ENCODE assay signal across 8 mouse cellular contexts in genomic region chr3:96598156-96599068, GRCm38 (mm10). TPM values are rescaled to one million over a fixed set of nuclear protein-coding genes. Genes with fewer than 3 reads are reported as not detected.
DNase-seq lines count a peak whose midpoint lies in the region; ATAC-seq and TF ChIP-seq lines count a peak whose summit lies in the region.

No protein-coding gene starts in this region.

- peak overlapping the region; percentile 63 for H3K9ac ChIP-seq in embryonic facial prominence, embryonic 12.5 days
- H3K9ac ChIP-seq in heart, embryonic 13.5 days, result peak overlapping the region; percentile 84
- peak overlapping the region; percentile 63 for H3K9ac ChIP-seq in kidney, embryonic 16.5 days (replicated peaks; ENCODE audit: low read length)
- no peak overlapping the region for H3K9ac ChIP-seq in liver, embryonic 16.5 days (ENCODE audit: low read depth, low read length)

- peak overlapping the region; percentile 21 for H3K4me3 ChIP-seq in C2C12 (ENCODE audit: insufficient read depth, poor library complexity, severe bottlenecking)
- H3K4me3 ChIP-seq in embryonic facial prominence, embryonic 12.5 days, result peak overlapping the region; percentile 47
- H3K4me3 ChIP-seq in heart, embryonic 13.5 days, result peak overlapping the region; percentile 63
- peak overlapping the region; percentile 53 for H3K4me3 ChIP-seq in kidney, embryonic 16.5 days (ENCODE audit: low read length)
- H3K4me3 ChIP-seq in liver, embryonic 16.5 days (ENCODE audit: low read depth, low read length), result peak overlapping the region; percentile 38
- peak overlapping the region; percentile 56 for H3K4me3 ChIP-seq in olfactory bulb, adult 2 months (ENCODE audit: insufficient read depth, low read depth, low read length)

- TF ChIP-seq CTCF in C2C12 (IDR thresholded peaks at IDR 0.05; ENCODE audit: control insufficient read depth, insufficient read depth, insufficient read length), result no peak
- TF ChIP-seq CTCF in olfactory bulb, adult 2 months (IDR thresholded peaks at IDR 0.05; ENCODE audit: insufficient read depth, low read depth, low read length), result no peak

- peak; percentile 71 to 74 for DNase-seq in adrenal gland, adult 18-20 months (ENCODE audit: low spot score in 2 of 2)
- DNase-seq in natural killer cell, adult 2 months (ENCODE audit: low spot score in 2 of 2), result no peak

- H3K79me3 ChIP-seq in C2C12 (ENCODE audit: low read depth), result peaks cover 13% of the 10 kb centered on the region

- H3K9me3 ChIP-seq in embryonic facial prominence, embryonic 12.5 days, result no peaks in the 10 kb centered on the region
- no peaks in the 10 kb centered on the region for H3K9me3 ChIP-seq in heart, embryonic 13.5 days
- H3K9me3 ChIP-seq in kidney, embryonic 16.5 days (ENCODE audit: low read length), result no peaks in the 10 kb centered on the region
- H3K9me3 ChIP-seq in liver, embryonic 16.5 days (replicated peaks; ENCODE audit: control insufficient read depth, low read length), result no peaks in the 10 kb centered on the region

- peak overlapping the region; percentile 51 for H3ac ChIP-seq in C2C12 (ENCODE audit: control insufficient read depth, insufficient read length, low read depth)

- ATAC-seq in embryonic facial prominence, embryonic 12.5 days (ENCODE audit: insufficient number of reproducible peaks, insufficient read depth, low FRiP score, low TSS enrichment), result no peak
- no peak for ATAC-seq in heart, embryonic 13.5 days (ENCODE audit: extremely low read depth, insufficient number of reproducible peaks, low FRiP score, low TSS enrichment)
- no peak for ATAC-seq in kidney, embryonic 16.5 days (ENCODE audit: low FRiP score, low TSS enrichment)
- no peak for ATAC-seq in liver, embryonic 16.5 days (ENCODE audit: low read depth)

- no peaks in the 10 kb centered on the region for H3K36me3 ChIP-seq in C2C12 (ENCODE audit: control insufficient read depth, insufficient read depth)
- no peaks in the 10 kb centered on the region for H3K36me3 ChIP-seq in embryonic facial prominence, embryonic 12.5 days
- H3K36me3 ChIP-seq in heart, embryonic 13.5 days, result peaks cover 7% of the 10 kb centered on the region
- no peaks in the 10 kb centered on the region for H3K36me3 ChIP-seq in kidney, embryonic 16.5 days (ENCODE audit: insufficient read depth, low read length)
- no peaks in the 10 kb centered on the region for H3K36me3 ChIP-seq in liver, embryonic 16.5 days (ENCODE audit: control insufficient read depth, insufficient read depth)

- TF ChIP-seq POLR2A in olfactory bulb, adult 2 months (IDR thresholded peaks at IDR 0.05; ENCODE audit: insufficient read depth, low read depth, low read length), result peak; percentile 35; the same call in 1 of the 2 replicates

- peak overlapping the region; percentile 64; the same call in 1 of the 2 replicates for H3K27ac ChIP-seq in embryonic facial prominence, embryonic 12.5 days
- peak overlapping the region; percentile 74 for H3K27ac ChIP-seq in heart, embryonic 13.5 days (replicated peaks)
- H3K27ac ChIP-seq in kidney, embryonic 16.5 days (ENCODE audit: low read length), result peak overlapping the region; percentile 64; the same call in 1 of the 2 replicates
- no peak overlapping the region for H3K27ac ChIP-seq in liver, embryonic 16.5 days (ENCODE audit: low read length)
- H3K27ac ChIP-seq in olfactory bulb, adult 2 months (ENCODE audit: insufficient read depth, low read depth, low read length), result peak overlapping the region; percentile 91

- peak overlapping the region; percentile 96 for H3K4me2 ChIP-seq in embryonic facial prominence, embryonic 12.5 days (replicated peaks)
- H3K4me2 ChIP-seq in heart, embryonic 13.5 days, result peak overlapping the region; percentile 77
- peak overlapping the region; percentile 69 for H3K4me2 ChIP-seq in kidney, embryonic 16.5 days (replicated peaks; ENCODE audit: low read depth, low read length)
- peak overlapping the region; percentile 50 for H3K4me2 ChIP-seq in liver, embryonic 16.5 days (ENCODE audit: low read depth, low read length)

- H3K4me1 ChIP-seq in embryonic facial prominence, embryonic 12.5 days, result peaks cover 49% of the 10 kb centered on the region
- H3K4me1 ChIP-seq in heart, embryonic 13.5 days, result peaks cover 60% of the 10 kb centered on the region
- peaks cover 45% of the 10 kb centered on the region for H3K4me1 ChIP-seq in kidney, embryonic 16.5 days (ENCODE audit: insufficient read depth, low read length)
- peaks cover 22% of the 10 kb centered on the region for H3K4me1 ChIP-seq in liver, embryonic 16.5 days (ENCODE audit: control insufficient read depth, low read depth, low read length)
- H3K4me1 ChIP-seq in olfactory bulb, adult 2 months (ENCODE audit: control insufficient read depth, insufficient read depth, low read length), result peaks cover 24% of the 10 kb centered on the region

- WGBS in embryonic facial prominence, embryonic 12.5 days, result 1% methylated on average over 54 of the region's 54 CpGs
- 5% methylated on average over 54 of the region's 54 CpGs for WGBS in heart, embryonic 13.5 days
- 2% methylated on average over 54 of the region's 54 CpGs for WGBS in kidney, embryonic 16.5 days
- WGBS in liver, embryonic 16.5 days (ENCODE audit: insufficient replicate concordance), result 4% methylated on average over 54 of the region's 54 CpGs
- 3% methylated on average over 54 of the region's 54 CpGs for WGBS in olfactory bulb, adult 2 months

- no peaks in the 10 kb centered on the region for H3K27me3 ChIP-seq in C2C12 (ENCODE audit: control insufficient read depth, insufficient read depth, insufficient read length)
- peaks cover 17% of the 10 kb centered on the region for H3K27me3 ChIP-seq in embryonic facial prominence, embryonic 12.5 days
- no peaks in the 10 kb centered on the region for H3K27me3 ChIP-seq in heart, embryonic 13.5 days (replicated peaks)
- H3K27me3 ChIP-seq in kidney, embryonic 16.5 days (ENCODE audit: insufficient read depth, low read length), result peaks cover 28% of the 10 kb centered on the region
- H3K27me3 ChIP-seq in liver, embryonic 16.5 days (ENCODE audit: control insufficient read depth, insufficient read depth, low read depth, low read length), result peaks cover 76% of the 10 kb centered on the region

- H3K79me2 ChIP-seq in C2C12 (ENCODE audit: control insufficient read depth, insufficient read depth), result peaks cover 23% of the 10 kb centered on the region

TF ChIP-seq in C2C12, 6 proteins besides CTCF, POLR2A, EP300 and RAD21 (continues in another document):
- TF ChIP-seq MYOG (IDR thresholded peaks at IDR 0.05; ENCODE audit: control insufficient read depth, extremely low read depth, insufficient read length), result no peak

RNA-seq across cellular contexts. Expression of gene Ankrd34a, which starts 2.0 kb away (rescaled TPM):
- polyA plus RNA-seq in C2C12 (2012; fragmentation: generic; extraction: Trizol), result 3.7 TPM
- total RNA-seq in adrenal gland, adult 18-20 months (2021), result under 1 TPM; 0.76 to 0.77 TPM
- 2.1 and 2.3 TPM in 2 replicates for polyA plus RNA-seq in embryonic facial prominence, embryonic 12.5 days (2016; fragmentation: Nextera tagmentation; extraction: Ambion mirVana)
- polyA plus RNA-seq in heart, embryonic 13.5 days (2015; fragmentation: Nextera tagmentation; extraction: Ambion mirVana), result 6.5 and 8.1 TPM in 2 replicates
- 2.2 and 2.3 TPM in 2 replicates for polyA plus RNA-seq in kidney, embryonic 16.5 days (2015; fragmentation: Nextera tagmentation; extraction: Ambion mirVana)
- 0.09 and 0.15 TPM in 2 replicates for polyA plus RNA-seq in liver, embryonic 16.5 days (2015; fragmentation: Nextera tagmentation; extraction: Ambion mirVana)
- polyA plus RNA-seq in olfactory bulb, adult 2 months (2012; ENCODE audit: insufficient read depth, insufficient read length, low replicate concordance, missing spikeins), result not detected in 2 replicates

RNA-seq across cellular contexts. Expression of gene Lix1l, which starts 2.5 kb away (rescaled TPM):
- 24.2 TPM for polyA plus RNA-seq in C2C12 (2012; fragmentation: generic; extraction: Trizol)
- total RNA-seq in adrenal gland, adult 18-20 months (2021), result 10 to 100 TPM; 24.4 to 39.1 TPM
- 6.8 and 8.1 TPM in 2 replicates for polyA plus RNA-seq in embryonic facial prominence, embryonic 12.5 days (2016; fragmentation: Nextera tagmentation; extraction: Ambion mirVana)
- polyA plus RNA-seq in heart, embryonic 13.5 days (2015; fragmentation: Nextera tagmentation; extraction: Ambion mirVana), result 4.6 and 5.2 TPM in 2 replicates
- polyA plus RNA-seq in kidney, embryonic 16.5 days (2015; fragmentation: Nextera tagmentation; extraction: Ambion mirVana), result 6.9 and 7.1 TPM in 2 replicates
- 0.49 and 0.68 TPM in 2 replicates for polyA plus RNA-seq in liver, embryonic 16.5 days (2015; fragmentation: Nextera tagmentation; extraction: Ambion mirVana)
- not detected in 2 replicates for polyA plus RNA-seq in olfactory bulb, adult 2 months (2012; ENCODE audit: insufficient read depth, insufficient read length, low replicate concordance, missing spikeins)

RNA-seq across cellular contexts. Expression of gene Polr3gl, which starts 4.4 kb away (rescaled TPM):
- 6.2 TPM for polyA plus RNA-seq in C2C12 (2012; fragmentation: generic; extraction: Trizol)
- 10 to 100 TPM; 35.5 to 38.8 TPM for total RNA-seq in adrenal gland, adult 18-20 months (2021)
- 49.8 and 52.1 TPM in 2 replicates for polyA plus RNA-seq in embryonic facial prominence, embryonic 12.5 days (2016; fragmentation: Nextera tagmentation; extraction: Ambion mirVana)
- polyA plus RNA-seq in heart, embryonic 13.5 days (2015; fragmentation: Nextera tagmentation; extraction: Ambion mirVana), result 33.5 and 36.1 TPM in 2 replicates
- 32.1 and 35.8 TPM in 2 replicates for polyA plus RNA-seq in kidney, embryonic 16.5 days (2015; fragmentation: Nextera tagmentation; extraction: Ambion mirVana)
- polyA plus RNA-seq in liver, embryonic 16.5 days (2015; fragmentation: Nextera tagmentation; extraction: Ambion mirVana), result 10.8 and 12.2 TPM in 2 replicates
- polyA plus RNA-seq in olfactory bulb, adult 2 months (2012; ENCODE audit: insufficient read depth, insufficient read length, low replicate concordance, missing spikeins), result not detected in 2 replicates

RNA-seq across cellular contexts. Expression of gene Gm16253, which starts 21.6 kb away (rescaled TPM):
- polyA plus RNA-seq in C2C12 (2012; fragmentation: generic; extraction: Trizol), result 0.20 TPM
- total RNA-seq in adrenal gland, adult 18-20 months (2021), result not detected
- 2.1 and 2.4 TPM in 2 replicates for polyA plus RNA-seq in embryonic facial prominence, embryonic 12.5 days (2016; fragmentation: Nextera tagmentation; extraction: Ambion mirVana)
- 1.6 and 1.7 TPM in 2 replicates for polyA plus RNA-seq in heart, embryonic 13.5 days (2015; fragmentation: Nextera tagmentation; extraction: Ambion mirVana)
- polyA plus RNA-seq in kidney, embryonic 16.5 days (2015; fragmentation: Nextera tagmentation; extraction: Ambion mirVana), result 1.3 TPM in 2 replicates
- 0.48 and 0.55 TPM in 2 replicates for polyA plus RNA-seq in liver, embryonic 16.5 days (2015; fragmentation: Nextera tagmentation; extraction: Ambion mirVana)
- not detected in 2 replicates for polyA plus RNA-seq in olfactory bulb, adult 2 months (2012; ENCODE audit: insufficient read depth, insufficient read length, low replicate concordance, missing spikeins)

RNA-seq across cellular contexts. Expression of gene Rbm8a, which starts 31.3 kb away (rescaled TPM):
- 80.3 TPM for polyA plus RNA-seq in C2C12 (2012; fragmentation: generic; extraction: Trizol)
- total RNA-seq in adrenal gland, adult 18-20 months (2021), result 10 to 100 TPM; 89.7 to 89.8 TPM
- polyA plus RNA-seq in embryonic facial prominence, embryonic 12.5 days (2016; fragmentation: Nextera tagmentation; extraction: Ambion mirVana), result 167 and 172 TPM in 2 replicates
- polyA plus RNA-seq in heart, embryonic 13.5 days (2015; fragmentation: Nextera tagmentation; extraction: Ambion mirVana), result 80.7 and 84.5 TPM in 2 replicates
- 129 and 156 TPM in 2 replicates for polyA plus RNA-seq in kidney, embryonic 16.5 days (2015; fragmentation: Nextera tagmentation; extraction: Ambion mirVana)
- polyA plus RNA-seq in liver, embryonic 16.5 days (2015; fragmentation: Nextera tagmentation; extraction: Ambion mirVana), result 48.1 and 48.4 TPM in 2 replicates
- polyA plus RNA-seq in olfactory bulb, adult 2 months (2012; ENCODE audit: insufficient read depth, insufficient read length, low replicate concordance, missing spikeins), result not detected in 2 replicates

Comparison
In these comparisons a context has a peak if more than half of its experiments do, and no peak if none do; other contexts are left out.
1. DNase-seq: peak in adrenal gland, adult 18-20 months (2 of 2); none in natural killer cell, adult 2 months (0 of 2).
2. Peak in every context shown above with its lines, with median percentiles within 50 percentile points of each other: H3K4me3 ChIP-seq and H3K4me2 ChIP-seq.